Comparison of ENCODE assay signal across 17 mouse cellular contexts in the genomic region with DNA sequence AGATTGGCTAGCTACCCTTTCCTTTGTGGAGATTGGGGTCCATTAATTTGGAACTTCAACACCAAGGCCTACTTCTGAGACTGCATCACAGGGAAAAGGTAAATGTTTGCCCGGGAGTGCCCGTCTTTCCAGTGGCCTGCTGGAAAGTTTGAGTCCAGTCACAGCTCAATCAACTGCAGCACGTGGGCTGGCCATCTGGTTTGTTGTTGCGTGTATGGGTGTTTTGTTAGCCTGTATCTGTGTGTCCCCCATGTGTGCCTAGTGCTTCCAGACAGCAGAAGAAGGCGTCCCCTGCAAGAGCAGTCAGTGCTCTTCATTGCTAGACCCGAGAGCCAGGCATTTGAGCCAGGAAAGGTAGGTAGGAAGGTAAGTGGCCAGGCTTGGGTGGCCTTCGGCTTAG.
DNase-seq lines count a peak whose midpoint lies in the region.
"Had no signal": no experiment of that assay in that cellular context is flagged by ENCODE, and none has a peak within 500 bp of the region (broad histone marks: within the 10 kb centered on the region; RNA-seq: fewer than 3 reads in every experiment).

No protein-coding gene starts in this region.

- intact Hi-C loops in left cerebral cortex, postnatal 14 days (cut with DNase I), result no loop called here
- intact Hi-C loops in left cerebral cortex, postnatal 10 days (cut with DNase I), result no loop called here
- intact Hi-C loops in left cerebral cortex, postnatal 36 days (cut with DNase I), result no loop called here

- peak; percentile 27 to 62 for DNase-seq in layer of hippocampus, adult 18-20 months (ENCODE audit: low spot score in 2 of 2)
- no peak for DNase-seq in layer of hippocampus, adult 9-10 months (ENCODE audit: low spot score)
- peak; percentile 19 to 37 for DNase-seq in left cerebral cortex, postnatal 14 days (ENCODE audit: low spot score in 2 of 2)
- DNase-seq in left cerebral cortex, postnatal 10 days (ENCODE audit: extremely low spot score in 1 of 2, low spot score in 2 of 2), result no peak
- DNase-seq in left cerebral cortex, postnatal 36 days (ENCODE audit: low spot score in 2 of 2), result peak; percentile 53 to 59
- DNase-seq in right cerebral cortex, postnatal 36 days (ENCODE audit: low spot score in 2 of 2), result peak; percentile 60 to 61
- no peak for DNase-seq in kidney, adult 11 months
- DNase-seq: adrenal gland, postnatal 25 days; B cell, adult 2 months; cerebellum, adult 18-20 months; cerebellum, postnatal 14 days; gastrocnemius, postnatal 10 days; heart, postnatal 10 days; kidney, adult 2 months; kidney, postnatal 36 days; thymus, adult 18-20 months; thymus, postnatal 25 days had no signal

Comparison
In these comparisons a context has a peak if more than half of its experiments do, and no peak if none do; other contexts are left out.
1. DNase-seq: peak in layer of hippocampus, adult 18-20 months (2 of 2), left cerebral cortex, postnatal 14 days (2 of 2), left cerebral cortex, postnatal 36 days (2 of 2) and right cerebral cortex, postnatal 36 days (2 of 2); none in layer of hippocampus, adult 9-10 months (single experiment), left cerebral cortex, postnatal 10 days (0 of 2) and kidney, adult 11 months (single experiment).